Mouse (Mus musculus): Measurements from ENCODE around the gene Lpin2.

DNA sequence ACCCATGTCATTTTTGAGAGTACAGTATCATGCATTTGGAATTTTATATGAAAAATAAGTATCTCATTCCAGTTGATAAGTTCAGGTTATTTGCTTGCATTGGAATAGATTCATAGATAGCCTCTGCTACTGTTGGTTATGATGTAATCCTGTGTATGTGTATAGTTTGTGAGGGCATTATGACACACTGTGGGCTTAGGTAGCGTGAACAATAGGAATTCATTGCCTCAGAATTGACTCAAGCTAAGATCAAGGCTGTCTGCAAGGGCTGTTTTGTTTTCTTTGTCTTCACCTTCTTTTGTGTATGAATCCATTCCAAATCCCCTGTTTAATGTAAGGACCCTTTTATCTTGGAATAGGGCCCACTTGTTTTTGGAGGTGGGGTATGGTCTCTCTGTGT lies 10.7 kb downstream of the Lpin2 start:
- TF ChIP-seq CHD1 (IDR thresholded peaks at IDR 0.05; ENCODE audit: low read depth, low read length) (no peak), NRF1 (IDR thresholded peaks at IDR 0.05; ENCODE audit: insufficient read depth, low read depth, low read length, poor library complexity, severe bottlenecking) (no peak), CTCF (IDR thresholded peaks at IDR 0.05 in 2 of 3, conservative IDR thresholded peaks at IDR 0.05 in 1 of 3; ENCODE audit: control insufficient read depth in 1 of 3, insufficient read depth in 1 of 3, low read depth in 2 of 3, low read length in 3 of 3, poor library complexity in 1 of 3, severe bottlenecking in 1 of 3) (no peak), POLR2A (IDR thresholded peaks at IDR 0.05; ENCODE audit: control insufficient read depth in 1 of 2, insufficient read depth in 1 of 2, low read depth in 1 of 2, low read length in 2 of 2, poor library complexity in 1 of 2) (no peak)
